Mouse (Mus musculus): ENCODE data around the gene Slc22a6. TPM values are rescaled to one million over a fixed set of nuclear protein-coding genes. Genes with fewer than 3 reads are reported as not detected.

Gene Slc22a6
- total RNA-seq (2021): not detected in 2 replicates
- long read RNA-seq, experiment 1: 0 reads
- long read RNA-seq, experiment 2: 0 reads

DNA sequence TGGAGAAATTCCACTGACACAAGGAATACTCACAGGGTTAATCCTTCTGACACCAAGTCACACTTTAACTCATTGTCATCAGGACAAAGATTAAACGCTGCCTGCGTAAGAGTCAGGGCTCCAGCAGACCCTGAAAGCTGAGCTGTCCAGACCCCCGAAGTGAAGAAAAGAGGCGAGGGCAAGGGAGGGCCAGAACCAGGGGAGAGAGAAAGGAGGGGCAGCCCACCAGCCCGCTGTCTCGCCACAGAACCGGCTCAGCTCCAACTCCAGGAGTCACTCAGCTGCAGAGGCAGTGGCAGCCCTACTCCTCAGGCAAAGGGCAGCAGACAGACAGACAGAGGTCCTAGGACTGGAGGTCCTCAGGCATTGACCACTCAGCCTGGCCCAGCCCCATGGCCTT, at the start of gene Slc22a6:
TSS of gene Slc22a6 (plus strand) at position 136 of the 400 bp plus-strand sequence.
- no peak for DNase-seq

DNA sequence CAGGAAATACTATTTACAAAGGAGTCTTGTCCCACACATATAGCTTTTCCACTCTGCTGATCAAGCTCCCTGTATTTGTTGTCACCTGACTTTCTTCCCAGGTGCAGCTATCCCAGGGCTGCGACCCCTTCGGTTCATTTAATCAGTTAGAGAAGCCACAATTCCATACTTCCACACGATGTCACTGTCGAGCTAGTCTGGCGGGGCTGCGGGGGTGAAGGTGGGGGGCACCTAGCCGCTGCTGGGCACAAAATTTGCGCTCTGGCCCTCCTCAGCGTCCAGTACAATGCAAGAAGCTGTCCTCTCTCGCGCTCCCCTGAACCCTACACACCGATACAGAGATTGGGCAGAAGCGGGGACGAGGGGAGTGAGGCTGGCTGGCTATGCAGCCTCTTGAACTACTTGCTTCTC, 48.4 kb upstream of the Slc22a6 start:
- peak; percentile 37 for DNase-seq

DNA sequence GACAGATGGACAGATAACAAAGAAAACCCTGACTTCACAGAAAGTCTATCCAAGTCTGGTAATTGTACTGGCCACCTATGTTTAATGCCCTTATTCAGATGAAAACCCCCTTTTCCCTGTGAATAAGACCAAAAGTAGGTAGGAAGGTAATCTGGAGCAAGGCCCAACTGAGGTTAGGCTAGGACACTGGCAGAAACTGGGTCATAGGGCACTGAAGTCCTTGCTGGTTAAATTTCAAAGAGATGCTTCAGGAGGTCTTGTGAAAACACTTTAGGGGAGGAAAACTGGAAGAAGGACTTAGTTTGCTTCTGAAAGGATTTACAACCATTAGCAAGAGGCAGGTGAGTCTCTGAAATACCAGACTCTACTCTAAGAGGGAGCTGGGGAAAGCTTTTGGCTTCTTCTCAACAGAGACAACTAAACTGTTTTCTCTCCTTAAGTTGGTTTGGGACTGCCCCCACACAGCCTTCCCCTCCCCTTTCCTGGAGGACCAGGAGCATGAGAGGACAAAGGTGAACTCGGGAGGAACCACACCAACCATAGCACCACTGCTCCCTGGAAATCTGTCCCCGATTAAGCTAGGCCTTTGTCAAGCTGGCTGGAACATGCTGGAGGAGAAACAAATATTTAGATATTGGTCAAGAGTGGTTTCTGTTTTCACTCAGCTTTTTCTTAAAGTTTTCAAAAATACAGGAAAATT, 47.3 kb upstream of the Slc22a6 start:
- DNase-seq: no peak

DNA sequence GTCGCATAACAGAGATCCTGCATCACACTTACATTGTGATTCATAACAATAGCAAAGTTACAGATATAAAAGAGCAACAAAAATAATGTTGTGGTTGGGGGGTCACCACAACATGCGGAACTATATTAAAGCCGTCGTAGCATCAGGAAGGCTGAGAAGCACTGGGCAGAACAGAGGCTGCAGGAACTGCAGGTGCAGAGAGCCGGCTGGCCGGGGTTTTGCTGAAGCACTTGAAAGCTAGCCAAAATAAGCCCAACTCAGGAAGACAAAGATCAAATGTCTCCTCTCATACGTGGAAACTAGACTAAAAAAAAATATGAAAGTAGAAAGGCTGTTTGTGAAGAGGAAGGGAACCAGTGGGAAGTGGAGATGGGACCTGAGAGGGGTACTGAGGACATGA, 46.1 kb upstream of the Slc22a6 start:
- no peak for DNase-seq

DNA sequence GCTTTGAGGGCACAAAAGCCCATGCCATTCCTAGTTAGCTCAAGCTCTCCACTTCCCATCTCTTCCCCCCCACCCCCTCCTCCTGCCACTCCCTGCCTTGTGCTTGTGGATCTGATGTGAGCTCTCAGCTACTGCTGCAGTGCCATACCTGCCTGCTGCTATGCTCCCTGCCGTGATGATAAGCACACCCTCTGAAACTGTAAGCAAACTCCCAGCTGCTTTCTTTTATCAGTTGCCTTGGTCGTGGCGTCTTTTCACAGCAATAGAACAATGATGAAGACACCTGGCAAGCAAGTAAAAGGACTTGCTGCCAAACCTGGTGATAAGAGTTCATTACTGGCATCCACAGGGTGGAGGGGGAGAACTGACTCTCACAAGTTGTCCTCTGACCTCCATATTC, 45.4 kb upstream of the Slc22a6 start:
- DNase-seq: no peak

DNA sequence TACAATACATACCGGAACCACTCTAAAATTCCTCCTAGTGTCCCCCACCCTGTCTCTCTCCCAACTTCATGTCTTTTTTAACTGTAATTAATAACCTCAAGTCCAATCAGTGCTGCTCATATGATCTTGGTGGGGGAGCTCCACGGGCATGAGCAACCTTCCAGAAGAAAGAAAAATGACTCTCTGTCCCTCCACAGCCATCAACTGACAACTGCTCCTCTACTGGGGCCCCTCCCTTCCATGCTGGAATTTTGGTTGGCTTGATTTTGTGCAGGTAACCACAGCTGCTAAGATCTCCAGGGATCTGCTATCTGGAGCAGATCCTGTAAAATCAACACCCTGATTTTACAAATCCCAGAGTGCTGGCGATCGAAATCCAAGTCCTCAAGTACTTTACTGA, 40.4 kb upstream of the Slc22a6 start:
- no peak for DNase-seq

DNA sequence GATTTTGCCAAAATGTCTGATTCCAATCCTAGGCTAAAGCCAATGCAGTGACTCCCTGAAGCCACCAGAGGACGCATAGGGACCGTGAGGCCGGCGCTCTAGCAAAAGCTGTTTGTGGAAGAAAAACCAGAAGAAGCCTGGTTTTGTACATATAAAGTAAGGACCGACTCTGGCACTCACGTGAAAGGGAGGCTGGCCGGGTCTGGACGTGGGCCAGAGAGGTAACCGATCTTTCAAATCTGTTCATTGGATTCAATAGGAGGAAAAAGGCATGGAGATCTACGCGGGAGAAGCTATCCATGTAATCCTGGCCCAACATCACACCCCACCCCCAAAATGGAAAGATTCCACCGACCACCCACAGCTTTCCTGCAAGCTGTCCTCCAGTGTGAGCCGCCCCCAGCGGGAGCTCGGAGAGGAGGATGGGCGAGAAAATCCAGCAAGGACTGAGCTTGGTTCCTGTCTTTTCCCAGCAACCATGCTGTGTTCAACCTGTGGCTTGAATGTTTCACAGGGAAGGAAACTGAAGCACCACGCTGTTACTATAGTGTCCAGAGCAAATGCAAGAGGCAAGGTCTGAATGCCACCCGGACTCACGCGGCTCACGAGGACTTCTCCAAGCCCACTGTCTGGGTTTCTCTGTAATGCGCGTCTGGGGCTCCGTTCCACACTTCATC, 39.4 kb upstream of the Slc22a6 start:
- DNase-seq: peak; percentile 69

DNA sequence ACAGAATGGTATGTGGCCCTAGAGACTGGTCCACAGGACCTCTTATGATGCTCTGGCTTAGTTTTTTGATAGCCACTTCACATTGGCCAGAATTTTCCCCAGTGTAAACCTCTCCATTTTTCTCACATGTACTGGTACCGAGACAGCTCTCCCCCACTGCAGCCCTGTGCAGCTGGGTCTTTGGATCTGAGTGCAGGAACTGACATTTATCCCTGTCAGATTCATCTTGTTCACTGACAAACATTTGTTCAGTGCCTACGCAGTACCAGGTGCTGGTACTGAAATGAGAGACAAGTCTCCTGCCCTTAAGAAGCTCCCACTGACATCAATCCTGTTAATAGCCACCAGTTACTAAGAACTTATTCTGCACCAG, 38.9 kb upstream of the Slc22a6 start:
- DNase-seq: no peak

DNA sequence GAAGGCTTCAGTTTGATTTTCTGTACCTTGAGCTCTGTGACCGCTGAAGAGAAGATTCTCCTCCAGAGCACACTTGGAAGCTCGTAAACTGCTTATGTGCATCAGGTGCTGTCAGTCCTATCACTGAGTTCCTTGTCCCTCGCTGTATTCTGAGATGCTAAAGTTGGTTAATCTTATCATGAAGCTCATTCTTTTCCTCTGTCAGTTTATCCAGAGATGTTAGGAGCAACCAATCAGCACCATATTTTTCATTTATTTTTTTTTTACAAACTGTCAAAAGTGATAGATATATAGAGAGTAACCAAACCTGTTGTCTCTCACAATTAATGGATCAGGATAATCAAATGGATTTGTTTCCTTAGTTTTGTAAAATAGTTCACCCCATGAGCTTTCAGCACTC, 32.5 kb upstream of the Slc22a6 start:
- no peak for DNase-seq

DNA sequence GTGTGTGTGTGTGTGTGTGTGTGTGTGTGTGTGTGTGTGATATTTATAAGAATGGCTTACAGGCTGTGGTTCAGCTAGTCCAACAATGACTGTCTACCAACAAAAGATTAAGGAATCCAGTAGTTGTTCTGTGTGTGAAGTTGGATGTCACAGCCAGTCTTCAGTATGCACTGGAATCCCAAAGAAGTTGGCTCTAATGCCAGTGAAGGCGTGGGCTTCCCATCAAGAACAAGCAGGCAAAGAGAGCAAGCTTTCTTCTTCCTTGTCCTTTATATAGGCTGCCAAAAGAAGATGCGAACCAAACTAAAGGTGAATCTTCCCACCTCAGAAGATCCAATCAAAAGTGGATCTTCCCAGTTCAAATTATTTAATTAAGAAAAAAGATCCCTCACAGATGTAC, 31.9 kb upstream of the Slc22a6 start:
- no peak for DNase-seq

DNA sequence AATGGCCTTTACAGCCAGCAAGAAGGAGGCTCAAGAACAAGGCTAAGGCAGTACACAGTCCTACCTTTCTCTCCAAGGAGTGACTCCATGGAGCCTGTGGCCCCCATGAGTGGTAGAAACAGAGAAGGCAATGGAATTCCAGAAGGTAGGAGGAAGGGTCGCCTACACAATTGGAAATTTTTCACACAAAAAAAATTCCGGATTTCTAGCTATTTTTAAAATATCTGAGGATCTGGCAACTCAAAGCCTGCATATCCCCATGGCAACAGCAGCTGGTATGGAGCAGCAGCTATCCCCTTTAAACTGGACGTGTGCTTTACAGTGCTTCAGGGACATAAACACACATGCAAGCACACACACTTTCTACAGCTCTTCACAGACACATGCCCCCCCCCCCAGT, 31.5 kb upstream of the Slc22a6 start:
- no peak for DNase-seq

DNA sequence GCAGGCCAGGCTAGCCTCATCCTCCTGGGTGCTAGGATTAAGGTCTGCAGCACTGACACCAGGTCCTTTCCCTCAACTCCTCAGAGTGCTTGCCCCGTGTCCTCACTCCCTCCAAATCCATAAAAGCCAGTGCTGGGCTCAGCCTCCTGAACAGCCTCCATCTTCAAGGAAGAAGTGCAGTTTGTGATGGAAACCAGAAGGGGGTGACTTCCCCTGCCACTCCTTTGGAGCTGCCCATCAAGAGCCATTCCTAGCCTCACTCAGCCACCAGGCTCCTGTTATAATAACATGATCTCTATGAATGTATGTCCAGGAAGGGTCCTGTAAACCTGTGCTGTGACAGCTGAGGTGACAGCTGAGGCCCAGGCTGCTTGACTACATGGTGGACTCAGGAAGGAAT, 30.5 kb upstream of the Slc22a6 start:
- DNase-seq: no peak

DNA sequence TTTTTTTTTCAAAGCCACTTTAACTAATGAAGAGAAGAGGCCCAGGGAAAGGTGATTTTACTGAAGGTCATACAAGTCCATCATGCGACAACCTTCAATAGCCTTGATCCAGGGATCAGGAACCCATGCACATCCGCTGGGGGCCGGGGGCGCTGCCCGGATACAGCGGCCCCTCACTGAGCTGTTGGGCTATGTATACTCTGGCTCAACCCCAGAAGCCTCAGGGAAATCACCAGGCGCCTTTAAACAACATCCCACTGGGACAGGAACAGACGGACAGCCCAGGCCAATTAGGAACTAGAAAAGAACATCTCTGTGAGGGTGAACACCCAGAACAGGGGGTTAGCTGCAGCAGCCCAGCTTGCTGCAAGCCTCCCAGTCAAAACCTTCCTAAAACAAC, 26.9 kb upstream of the Slc22a6 start, which contains the start of gene Slc22a8:
TSS of gene Slc22a8 (plus strand) at position 301 of the 400 bp plus-strand sequence.
- no peak for DNase-seq

DNA sequence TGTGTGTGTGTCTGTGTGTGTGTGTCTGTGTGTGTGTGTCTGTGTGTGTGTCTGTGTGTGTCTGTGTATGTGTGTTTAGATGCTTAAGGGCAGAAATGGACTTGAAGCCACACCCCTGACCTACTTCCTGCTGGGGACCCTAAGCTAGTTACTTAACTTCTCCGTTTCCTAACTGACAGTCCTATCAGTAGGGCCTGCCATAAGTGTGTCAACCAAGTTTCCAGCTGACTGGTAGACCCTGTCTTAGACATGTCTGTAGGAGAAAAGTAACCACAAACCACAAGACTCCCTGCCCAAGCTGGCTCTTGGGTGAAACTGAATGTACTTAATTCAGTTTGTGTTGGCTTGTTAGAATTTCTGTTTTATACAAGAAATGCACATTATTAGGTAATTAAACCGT, 25.7 kb upstream of the Slc22a6 start:
- DNase-seq: no peak

DNA sequence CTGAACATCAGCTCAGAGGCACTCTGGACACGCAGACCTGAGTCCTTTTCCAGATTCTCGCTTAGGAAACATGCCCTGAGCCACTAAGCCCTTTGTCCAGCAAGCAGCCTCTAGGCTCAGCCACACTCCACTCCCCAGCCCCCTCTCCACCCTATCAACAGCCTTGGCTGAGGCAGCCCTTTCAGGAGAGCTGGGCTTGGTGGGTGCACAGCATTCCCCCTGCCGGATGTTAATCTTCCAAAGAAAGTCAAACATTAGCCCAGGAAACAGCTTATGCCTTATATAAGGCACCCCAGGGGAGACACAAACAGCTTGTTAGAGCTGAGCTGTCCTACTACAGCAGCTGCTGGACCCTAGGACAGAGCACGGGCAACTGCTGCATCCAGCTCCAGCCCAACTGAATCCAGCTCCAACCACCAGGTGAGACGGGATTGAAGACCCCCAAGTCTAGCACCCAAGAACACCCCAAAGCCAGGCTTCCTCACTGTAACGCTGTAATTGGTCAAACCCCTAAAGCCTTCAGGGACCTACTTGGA, 24.9 kb upstream of the Slc22a6 start:
- no peak for DNase-seq

DNA sequence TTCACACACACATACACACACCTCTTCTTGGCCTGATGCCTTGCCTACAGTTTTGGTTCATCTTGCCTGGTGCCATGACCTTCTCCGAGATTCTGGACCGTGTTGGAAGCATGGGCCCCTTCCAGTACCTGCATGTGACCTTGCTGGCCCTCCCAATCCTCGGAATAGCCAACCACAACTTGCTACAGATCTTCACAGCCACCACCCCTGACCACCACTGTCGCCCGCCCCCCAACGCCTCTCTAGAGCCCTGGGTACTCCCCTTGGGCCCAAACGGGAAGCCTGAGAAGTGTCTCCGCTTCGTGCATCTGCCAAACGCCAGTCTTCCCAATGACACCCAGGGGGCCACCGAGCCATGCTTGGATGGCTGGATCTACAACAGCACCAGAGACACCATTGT, 24.0 kb upstream of the Slc22a6 start:
- no peak for DNase-seq

DNA sequence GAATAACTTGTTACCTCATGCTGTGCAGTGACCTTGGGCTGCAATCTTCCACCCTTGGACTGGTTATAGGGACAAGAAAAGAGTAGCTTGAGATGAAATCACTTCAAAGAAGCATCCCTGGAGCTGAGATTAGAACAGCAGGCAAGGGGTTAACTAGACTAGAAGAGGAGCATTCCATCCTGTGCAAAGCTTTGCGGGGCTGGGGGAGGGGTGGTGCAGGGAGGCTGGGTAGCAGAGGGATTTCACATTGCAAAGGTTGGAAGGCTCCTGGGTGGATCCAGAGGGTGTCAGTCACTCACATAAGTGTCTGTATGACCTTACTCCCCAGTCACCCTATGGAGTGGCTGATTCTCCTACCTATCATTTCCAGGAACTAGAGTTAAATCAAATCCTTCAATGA, 23.3 kb upstream of the Slc22a6 start:
- DNase-seq: no peak

DNA sequence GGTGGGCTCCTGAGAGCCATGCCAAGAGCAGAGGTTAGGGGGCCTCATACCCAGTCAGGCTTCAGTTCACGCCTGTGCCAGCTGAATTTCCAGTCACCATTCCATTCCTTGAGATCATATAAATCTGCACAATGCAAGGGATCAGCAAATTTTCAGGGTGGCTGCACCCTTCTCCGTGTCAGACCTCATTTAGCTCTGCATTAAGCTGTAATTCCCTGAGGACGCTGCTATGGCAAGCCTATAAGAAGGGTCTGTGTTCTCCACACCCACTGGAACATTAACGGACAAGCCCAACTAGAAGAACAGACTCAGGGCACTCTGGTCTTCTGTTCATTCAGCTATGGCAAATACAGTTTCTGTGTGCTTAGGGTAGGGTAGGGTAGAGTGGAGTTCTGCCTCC, 20.6 kb upstream of the Slc22a6 start:
- no peak for DNase-seq

DNA sequence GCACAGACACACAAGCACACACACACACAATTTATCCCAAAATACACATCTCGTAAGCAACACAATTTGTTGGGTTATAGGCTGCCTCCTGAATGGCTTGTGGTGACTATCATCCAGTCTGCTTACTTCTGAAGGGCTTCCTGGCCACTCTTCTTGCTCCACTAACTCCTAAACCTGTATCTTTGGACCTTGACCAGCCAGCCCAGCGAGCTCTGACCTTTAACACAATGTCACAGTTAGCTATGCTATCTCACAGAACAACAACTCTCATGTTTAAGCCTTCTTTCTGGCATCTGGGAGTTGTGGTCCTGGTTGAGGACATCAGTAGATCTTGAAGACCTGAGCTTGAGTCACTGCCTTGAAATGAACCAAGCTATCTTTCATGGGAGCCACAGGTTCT, 18.6 kb upstream of the Slc22a6 start:
- no peak for DNase-seq

DNA sequence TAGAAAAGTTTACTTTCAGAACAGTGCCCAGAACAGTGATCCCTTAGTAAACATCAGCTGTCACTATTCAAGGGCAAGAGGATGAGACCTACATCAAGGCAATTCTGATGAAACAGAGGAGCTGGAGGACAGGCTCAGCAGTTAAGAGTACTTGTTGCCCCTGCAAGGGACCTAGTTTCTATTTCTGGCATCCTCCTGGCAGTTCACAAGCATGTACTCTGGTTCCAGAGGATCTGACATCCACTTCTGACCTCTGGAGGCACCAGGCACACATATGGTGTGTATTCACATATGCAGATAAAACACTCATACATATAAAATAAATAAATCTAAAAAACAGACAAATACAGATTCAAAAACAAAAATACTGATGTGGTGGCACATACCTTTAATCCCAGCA, 15.9 kb upstream of the Slc22a6 start:
- DNase-seq: no peak

DNA sequence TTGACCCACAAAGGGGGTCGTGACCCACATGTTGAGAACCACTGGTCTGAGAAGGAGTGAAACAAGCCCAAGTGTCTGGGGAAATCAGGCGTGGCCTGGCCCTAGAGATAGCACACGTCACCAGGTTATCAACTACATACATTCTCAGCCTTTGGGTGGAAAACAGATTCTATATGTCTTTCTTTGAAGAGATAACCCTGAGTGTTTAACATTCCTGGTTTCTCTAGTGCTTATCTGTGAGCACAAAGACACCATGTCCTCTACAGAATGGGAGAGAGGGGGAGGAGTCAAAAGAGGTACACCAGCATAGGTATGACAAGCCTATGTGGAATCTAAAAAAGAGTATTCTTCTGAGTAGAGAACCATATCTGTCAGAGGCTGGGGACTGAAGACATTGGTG, 14.9 kb upstream of the Slc22a6 start:
- DNase-seq: no peak

DNA sequence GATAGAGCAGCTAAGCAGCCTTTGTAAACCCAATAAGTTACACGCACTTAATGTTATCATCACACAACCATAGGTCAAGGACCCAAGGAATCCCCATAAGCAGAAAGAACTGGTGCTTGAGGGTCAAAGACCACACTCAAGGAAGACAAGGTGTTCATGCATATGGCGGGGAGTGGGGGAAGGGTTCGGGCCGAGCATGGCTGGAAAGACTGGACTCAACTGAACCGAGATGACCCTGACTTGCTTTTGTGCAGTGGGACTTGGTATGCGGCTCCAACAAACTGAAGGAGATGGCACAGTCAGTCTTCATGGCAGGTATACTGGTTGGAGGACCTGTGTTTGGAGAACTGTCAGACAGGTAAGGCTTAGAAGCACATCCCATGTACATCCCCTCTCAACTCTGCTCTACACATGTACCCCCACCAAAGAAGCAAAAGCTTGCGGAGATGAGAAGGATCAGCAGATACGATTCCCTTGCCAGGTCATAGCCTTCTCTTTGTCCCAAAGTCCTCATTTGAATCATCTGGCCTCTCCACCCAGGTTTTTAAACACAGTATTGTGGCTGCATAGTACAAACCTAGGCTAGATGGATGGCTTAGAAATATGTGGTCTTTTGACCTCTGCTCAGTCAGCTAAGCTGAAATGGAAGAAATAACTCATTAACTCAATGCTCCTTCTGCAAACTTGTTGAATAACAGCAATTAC, 13.2 kb upstream of the Slc22a6 start:
- no peak for DNase-seq

DNA sequence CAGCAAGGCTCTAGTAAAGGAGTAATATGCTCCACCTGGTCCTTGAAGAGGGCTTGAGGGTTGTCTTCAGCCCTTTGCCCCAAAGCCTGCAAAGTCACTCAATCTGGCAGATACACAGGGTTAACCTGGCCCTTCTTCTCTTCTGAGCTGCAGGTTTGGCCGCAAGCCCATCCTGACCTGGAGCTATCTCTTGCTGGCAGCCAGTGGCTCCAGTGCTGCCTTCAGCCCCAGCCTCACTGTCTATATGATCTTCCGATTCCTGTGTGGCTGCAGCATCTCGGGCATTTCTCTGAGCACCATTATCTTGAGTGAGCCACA, 12.6 kb upstream of the Slc22a6 start:
- DNase-seq: no peak

All from adrenal gland, postnatal 14 days (tissue).